Mouse (Mus musculus) cerebellum, adult 11 months (tissue): ENCODE data around the gene Dnttip2.

Source experiments
- DNase-seq: peaks from one replicate; pipeline ENCODE4 v3.0.0; 2022

The Dnttip2 gene

DNA sequence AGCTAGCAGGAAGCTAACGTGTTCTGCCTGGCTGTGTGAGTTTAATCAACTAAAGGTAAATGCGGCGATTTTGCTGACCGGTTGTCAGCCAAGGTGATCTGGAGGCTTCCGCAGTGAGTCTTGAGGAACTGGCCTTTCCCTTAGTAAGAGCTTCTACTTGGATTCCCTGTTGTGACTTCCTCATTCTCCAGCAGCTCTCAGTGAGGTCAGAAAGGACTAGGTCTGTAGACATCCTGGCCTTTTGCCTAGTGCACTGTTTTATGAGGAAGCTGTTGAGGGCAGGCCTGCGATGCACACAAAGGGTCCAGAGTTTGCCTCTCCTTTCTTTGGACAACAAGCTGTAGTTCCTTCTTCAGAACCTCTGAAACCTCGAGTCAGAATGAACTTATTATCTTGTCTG is 16.5 kb downstream of the Dnttip2 start:
- DNase-seq, result no peak

DNA sequence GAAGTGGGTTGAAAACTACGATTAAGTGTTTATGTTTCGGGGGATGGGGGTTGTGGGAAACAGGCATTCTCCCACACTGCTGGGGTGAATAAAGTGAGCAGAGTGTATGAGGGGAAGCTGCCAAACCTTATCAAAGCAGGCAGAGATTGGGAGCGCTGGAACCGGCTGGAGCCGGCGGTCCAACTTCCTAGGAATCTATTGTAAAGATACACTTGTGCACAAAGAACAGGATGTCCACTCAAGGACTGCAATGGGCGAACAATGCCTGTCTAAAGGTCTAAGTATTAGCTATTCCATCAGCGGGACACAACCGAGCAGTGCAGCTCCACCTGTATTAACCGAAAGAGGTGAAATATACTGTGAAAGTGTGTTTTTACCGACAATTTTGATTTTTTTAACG is 17.6 kb downstream of the Dnttip2 start:
- DNase-seq, result no peak

DNA sequence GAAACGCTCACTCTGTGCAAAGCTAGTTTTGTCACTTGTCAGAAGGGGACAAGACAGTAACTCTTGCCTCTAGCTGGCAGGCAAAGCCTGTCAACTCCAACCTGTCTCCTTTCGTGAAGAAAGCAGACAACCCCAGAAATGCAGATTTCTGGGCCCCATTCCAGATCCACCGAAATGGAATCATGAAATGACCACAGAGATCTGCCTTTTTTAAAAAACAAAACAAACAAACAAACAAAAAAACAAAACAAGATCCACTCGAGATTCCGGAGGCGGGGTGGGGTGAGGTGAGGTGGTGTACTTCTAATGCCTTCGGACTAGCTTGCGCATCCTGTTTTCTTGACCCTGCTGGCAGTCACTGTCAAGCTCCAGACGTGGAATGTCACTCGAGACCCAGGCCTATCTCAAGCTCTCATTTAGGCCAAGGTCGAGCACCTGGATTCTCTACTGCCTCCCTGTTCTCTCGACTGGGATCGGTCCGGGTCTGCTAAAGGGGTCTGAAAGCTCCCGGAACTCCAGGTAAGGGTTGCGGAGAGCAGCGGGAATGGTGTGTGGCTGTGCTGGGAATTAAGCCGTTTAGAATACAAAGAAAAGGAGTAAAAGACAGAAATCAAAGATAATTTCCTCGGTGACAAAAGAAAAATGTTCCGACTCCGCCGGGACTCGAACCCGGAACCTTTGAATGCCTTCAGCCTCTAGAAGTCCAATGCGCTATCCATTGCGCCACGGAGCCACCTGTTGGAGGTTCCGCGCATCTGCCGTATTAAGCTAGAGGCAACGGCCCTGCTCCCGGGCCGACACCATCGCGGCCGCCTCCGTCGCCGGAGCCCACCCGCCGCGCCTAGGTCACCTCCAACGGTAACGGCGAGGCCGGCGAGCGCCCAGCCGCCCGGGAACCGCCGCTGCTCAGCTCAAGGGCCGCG is 18.4 kb downstream of the Dnttip2 start:
- DNase-seq, result peak; percentile 92

DNA sequence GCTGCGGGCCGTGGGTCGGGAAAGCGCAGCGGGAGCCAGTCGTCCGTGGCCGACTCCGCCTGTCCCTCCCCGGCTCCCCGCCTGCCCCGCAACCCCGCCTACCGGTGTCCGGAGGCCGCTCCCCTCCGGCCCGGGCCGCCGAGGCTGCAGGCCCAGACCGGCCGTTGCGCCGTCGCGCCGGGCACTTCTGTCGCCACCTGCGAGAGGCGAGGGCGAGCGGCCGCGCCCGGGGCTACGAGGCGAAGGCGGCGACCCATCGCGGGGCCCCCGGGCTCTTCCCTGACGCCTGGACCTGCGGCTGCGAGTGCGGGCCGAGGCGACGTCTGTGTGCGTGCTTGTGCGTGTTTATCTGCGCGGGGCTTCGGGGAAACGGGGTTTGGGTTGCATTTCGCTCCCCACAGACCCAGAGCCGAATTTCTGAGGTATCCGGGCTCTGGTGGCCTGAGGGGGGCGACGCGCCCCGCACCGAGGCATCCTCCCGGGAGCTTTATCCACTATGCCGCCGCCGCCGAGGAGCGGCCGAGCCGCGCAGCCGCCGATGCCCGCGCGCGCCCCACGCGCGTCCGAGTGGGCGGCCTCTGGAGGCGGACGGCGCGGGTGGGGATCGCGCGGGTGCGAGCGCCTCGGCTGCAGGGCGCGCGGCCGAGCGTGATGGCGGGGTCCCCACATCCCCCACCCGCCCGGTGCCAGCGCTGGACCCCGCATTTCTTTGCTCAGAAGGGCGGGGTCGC is 19.2 kb downstream of the Dnttip2 start:
- no peak for DNase-seq

DNA sequence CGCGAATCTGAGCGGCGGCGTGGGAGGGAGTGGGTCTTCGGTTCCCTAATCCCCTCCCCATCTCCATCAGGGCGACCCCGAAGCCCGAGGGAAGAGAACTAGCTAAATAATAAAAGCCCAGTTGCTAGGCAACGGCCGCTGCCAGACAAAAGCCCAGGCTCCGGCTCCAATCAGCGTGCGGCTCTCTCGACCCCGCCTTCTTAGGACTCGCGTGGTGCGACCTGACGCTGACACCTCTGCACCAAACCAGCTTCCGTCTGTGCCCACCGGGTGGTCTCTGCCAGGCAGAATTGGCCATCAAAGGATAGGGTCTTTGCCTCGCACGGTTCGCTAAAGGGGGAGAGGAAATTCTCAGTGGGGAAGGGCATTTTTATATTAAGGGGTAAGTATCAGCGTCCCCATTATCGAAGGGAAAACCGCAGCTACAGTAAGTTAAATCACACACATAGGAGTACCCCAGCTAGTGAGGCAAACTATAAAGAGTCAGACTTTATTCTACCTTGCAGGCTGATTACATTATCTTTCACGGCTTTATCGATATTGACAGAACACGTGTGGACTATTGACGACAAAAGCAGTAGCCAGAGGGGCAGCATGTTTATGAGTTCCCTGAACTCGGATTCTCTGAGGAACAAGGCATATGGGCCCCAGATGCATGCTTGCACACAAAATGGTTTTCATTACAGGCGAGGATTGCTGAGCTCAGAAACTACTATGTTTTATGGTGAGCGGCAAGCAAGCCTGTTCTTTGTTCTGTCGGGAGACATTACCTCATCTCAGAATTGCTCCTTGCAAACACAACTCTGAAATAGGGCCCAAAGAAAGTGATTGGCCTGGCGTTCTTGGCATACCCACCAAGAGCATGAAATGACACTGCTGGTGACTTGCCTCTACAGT is 20.0 kb downstream of the Dnttip2 start, which contains the start of gene Bcar3:
Bcar3 (plus strand) TSS at position 183 of the 897 bp plus-strand sequence.
- DNase-seq, result peak; percentile 90

DNA sequence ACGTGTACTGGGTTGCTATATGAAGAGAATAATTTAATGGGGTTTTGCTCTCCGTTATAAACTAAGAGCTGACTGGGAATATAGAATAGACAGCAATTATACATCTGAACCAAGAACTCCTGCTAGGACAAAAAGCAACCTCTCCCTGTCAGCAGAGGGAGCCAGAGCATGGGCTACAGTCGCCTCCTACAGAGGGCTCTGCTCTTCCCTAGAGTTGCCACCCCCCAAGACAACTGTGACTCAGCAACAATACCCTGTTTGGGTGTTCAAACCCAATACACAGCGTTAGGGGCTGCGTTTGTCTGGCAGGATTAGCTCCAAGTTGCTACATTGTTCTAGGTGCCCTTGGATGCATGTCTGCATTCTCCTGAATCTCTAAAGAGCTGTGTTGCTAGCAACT is 21.3 kb downstream of the Dnttip2 start:
- DNase-seq, result peak; percentile 25

DNA sequence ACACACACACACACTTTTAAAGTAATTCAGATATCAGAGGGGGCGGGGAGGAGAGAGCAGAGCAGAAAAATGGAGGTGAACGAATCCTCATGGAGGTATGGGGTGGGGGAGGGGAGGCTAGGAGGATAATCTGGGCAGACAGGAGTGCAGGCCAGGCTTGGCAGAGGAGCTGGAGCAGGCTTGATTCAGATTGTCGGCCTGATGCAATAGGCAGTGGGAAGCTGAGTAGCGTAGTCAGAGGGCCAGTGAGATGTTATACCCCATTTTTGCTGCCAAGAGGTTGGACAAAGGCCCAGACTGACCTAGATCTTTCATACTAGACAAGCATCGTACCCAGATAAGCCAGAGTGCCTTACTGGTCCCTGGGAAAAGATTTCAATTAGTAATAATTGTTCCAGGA is 22.8 kb downstream of the Dnttip2 start:
- DNase-seq, result no peak

DNA sequence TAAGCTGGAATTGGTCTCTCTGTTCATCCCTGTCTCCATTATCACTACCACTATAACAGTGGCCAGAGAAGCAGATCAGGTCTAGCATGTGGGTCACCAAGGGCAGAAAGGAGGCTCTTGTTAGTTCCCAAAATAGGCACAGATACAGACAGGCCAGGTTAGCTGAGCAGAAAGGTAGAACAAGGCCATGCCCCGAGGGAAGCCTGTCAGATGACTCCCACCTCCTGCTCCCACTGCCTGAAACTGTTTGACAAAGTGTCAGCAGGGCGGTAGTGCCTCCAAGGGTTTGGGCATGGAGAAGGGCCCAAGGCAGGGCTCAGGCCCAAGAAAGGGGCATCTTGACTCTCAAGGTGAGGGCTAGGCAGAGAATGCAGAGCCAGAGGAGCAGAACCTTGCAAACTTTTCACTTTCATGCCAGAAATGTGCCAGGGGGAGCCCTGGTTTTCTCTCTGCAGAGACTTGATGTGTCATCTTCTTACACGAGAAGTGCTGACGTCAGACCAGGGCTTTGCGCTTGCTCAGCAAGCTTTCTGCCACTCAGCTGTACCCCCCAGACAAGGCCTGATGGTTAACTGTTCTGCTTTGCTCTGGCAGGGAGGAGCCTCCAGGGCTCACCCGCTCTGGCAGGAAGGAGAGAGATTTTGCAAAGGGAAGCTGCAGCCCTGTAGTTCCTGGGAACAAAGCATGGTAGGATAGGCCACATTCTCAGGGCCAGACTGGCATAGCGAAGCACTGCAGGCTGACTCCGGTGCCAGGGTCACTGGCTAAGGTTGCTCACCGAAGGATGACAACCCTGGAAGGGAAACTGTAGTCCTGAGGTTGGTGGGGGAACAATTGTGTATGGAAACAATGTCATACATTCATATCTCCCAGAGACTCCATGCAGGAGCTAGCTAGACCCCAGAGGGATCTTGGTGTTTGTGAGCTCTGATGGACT is 27.1 kb downstream of the Dnttip2 start:
- no peak for DNase-seq

DNA sequence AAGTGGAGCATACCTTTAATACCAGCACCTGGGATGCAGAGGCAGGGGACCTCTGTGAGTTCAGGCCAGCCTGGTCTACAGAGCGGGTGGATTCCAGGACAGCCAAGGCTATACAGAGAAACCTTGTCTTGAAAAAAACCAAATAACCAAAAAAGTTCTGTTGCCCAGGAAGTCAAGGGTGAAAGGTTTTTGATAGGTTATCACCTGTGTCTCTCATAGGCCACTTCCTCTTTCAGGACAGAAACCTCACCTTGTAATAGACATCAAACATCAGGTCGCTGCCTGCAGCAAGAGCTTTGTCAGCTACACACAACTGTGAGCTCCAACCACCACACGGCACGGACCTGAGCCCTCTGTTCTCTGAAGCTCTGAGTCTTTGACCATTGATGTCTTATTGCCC is 30.4 kb downstream of the Dnttip2 start:
- no peak for DNase-seq

DNA sequence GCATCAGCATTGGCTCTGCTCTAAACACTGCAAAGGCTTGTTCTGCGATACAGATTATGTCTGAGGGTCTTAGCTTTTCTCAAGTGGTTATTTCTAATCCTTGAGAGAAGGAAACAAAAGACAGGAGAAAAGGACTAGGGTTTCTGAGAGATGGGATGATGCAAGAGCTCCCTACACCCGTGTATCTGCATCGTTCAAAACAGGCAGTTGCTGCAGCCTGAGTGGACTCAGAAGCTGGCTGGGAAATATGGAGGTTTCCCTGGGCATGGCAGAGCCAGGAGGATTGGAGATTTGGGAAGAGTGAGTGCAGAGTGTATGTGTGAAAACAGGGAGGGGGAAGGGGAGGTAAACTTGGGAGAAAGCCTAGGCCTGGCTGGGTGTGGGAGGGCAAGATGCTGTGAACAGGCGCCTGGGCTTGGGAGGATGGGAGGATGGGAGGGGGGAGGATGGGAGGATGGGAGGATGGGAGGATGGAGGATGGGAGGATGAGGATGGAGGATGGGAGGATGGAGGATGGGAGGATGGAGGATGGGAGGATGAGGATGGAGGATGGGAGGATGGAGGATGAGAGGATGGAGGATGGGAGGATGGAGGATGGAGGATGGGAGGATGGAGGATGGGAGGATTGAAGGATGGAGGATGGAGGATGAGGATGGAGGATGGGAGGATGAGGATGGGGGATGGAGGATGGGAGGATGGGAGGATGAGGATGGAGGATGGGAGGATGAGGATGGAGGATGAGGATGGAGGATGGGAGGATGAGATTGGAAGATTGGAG is 33.9 kb downstream of the Dnttip2 start:
- no peak for DNase-seq

DNA sequence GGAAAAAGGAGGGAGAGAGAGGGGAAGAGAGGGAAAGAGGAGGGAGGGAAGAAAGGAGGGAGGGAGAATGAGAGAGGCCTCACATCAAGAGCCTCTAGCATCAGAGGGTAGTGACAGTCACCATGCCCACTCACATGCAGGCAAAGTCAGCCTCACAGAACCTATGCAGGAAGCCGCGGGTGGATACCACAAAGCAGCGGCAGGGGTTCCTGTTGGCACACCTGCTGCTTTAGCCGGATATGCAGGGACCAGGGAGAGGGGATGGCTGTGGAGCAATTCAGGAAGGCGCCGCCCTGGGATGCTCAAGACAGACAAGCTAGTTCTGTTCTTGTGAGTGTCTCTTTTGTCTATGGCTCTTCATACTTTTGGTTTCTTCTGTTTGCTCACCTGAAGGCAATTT is 34.8 kb downstream of the Dnttip2 start:
- no peak for DNase-seq

DNA sequence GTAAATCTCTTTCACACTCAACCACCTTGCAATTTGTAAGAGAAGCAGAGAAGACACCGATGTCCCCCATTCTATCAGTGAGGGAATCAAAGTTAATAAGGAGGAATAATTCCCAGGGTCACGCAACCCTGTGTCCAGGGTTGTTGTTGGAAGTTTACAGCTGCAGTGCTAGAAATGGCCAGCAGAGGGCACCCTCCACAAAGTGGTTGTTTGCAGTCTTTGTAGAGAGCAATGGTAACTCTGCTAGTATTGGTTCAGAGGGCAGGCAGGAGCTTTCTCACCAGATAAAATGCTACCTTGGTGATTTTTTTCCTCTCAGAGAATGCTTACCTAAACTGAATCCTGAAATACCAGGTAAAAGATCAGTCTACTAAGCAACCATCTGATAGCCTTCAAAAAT is 37.9 kb downstream of the Dnttip2 start:
- DNase-seq, result peak; percentile 76

DNA sequence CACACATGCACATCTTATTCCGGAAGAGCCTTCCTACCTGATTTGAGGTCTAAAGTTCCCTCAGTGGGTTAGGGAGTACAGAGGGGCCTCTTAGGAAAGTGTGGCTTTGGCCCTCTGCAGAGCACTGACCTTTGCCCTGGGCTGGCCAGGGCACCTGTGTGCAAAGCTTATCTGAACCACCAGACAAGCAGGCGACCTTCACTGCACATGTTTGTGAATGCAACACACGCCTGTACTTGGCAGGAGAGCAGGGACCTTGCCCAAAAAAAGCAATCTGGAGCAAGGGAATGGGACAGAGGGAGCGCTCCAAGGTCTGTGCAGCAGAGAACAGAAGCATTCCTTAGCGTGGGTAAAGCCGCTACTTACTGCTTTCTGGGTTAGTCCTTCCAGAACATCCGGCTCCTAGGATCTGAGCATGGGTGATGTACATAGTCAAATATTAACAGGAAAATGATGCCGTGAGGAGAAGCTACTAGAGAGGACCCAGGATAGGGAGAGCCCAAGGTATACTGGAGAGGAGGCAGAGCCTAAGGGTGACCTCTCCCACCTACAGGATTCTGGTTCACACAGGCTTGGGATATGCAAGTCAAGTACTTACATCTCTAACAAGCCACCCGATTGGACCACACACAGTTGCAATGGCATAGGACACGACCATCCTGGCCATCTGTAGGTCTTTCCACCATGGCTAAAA is 38.9 kb downstream of the Dnttip2 start:
- no peak for DNase-seq

DNA sequence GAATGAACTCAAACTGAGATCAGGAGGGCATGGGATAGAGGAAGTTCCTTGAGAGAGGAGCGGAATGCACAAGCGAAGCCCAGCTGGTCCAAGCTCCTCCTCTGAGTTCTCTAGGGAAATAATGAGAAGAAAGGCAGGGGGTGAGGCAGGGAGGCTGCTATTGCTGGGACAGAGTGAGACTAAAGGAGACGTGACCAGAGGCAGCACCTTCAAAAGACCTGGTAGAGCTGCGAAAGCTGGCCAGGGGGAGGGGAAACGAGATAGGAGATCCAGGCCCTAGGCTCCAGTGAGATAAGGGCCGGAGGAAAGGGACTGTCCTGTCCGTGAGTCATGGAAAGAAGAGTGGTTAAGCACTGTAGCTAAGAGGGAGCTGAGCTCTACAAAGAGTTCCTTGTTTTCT is 39.7 kb downstream of the Dnttip2 start:
- DNase-seq, result no peak

DNA sequence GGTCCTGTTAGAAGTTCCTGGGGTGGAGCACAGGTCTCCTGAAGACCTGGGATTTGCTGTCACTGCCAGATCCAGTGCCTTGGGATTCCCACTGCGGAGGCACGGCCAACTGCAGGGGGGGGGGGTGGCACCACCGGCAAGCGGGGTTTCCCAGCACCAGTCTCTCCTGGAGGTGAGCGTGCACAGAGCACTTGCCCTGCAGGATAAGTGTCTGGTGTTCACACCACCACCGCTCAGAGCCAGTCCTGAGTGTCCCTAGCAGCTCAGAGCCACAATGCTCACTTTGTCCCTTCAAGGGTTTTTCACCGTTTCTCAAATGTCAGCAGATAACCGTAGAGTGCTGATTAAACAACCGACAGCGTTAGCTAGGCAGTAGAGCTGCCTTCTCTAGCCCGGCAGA is 42.4 kb downstream of the Dnttip2 start:
- no peak for DNase-seq

DNA sequence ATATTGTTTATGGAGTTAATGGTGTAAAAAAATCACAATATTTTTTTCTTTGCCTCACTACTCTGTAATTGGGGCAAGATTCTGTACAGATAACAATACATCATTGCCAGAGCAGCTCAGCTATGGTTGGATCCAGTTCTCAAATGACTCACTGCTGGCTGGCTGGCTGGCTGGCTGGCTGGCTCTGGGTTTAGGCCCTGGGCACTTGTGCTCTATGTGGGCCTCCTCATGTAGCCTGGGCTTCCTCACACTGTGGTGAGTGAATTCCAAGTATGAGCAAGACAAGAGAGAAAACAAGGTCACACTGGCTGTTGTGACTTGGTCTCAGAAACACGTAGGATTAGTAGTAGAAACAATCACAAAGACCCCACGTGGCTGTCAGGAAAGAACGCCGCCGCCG is 43.2 kb downstream of the Dnttip2 start:
- DNase-seq, result no peak

DNA sequence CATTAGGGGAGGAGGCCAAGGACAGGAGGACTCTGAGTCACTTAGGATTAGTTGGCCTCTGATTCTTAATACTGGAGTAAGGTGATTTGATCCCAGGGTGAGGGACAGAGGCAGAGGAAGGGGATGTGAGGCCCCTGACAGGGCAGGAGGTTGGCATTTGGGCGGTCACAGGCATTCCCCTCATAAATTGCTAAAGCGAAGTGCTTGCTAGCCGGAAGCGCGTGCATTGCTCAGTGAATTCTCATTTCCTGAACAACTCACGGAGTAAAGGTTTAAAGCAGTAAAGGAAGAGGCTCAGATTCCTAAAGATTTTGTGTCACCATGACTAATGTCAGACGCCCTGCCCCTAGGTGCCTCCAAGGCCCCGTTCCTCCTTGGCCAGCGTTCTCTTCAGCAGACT is 48.0 kb downstream of the Dnttip2 start:
- no peak for DNase-seq

DNA sequence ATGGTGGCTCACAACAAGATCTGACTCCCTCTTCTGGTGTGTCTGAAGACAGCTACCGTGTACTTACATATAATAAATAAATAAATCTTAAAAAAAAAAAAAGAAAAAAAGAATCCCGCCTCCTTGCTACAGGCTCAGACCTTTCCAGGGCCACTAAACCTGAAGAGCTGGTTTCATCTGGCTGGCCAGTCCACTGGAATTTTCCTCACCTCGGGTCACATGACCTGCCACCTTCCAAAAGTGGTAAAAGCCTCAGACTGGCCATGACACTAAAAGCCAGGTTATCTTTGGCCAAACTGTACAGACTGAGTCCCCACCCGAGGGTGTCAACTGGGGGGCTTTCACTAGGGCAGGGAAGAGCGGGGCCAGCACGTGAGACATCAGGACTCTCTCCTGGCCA is 49.7 kb downstream of the Dnttip2 start:
- no peak for DNase-seq

DNA sequence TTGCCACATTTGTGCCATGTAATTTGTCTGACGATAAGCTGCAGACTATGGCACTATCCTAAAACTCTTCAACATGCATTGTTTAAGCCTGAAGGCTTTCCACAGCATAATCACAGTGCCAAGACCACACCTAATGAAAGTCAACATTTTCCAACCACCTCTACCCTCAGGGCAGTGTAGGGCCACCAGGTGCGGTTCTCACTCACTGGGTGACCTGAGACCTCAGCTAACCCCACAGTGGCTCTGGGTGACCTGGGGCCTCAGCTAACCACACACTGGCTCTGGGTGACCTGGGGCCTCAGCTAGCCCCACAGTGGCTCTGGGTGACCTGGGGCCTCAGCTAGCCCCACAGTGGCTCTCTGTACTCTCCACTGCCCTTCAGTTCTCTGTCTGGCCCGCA is 50.3 kb downstream of the Dnttip2 start:
- DNase-seq, result no peak

DNA sequence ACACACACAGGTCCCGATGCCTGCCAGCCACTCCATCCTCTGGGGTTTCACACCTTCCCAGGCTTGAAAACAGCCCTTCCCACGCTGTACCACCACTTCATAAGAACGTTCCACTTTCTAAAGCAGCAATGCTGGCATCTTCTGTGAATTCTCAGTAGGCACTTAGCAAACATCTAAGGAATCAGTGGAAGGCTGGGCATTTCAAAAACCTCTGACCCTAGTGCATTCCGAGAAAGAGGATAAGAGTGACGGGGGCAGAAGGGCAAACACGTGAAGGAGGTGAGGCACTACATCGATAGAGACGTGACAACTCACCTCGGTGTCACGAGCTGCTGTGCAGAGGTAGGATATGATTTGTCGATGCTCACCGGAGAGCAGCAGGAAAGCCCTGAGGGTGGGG is 56.3 kb downstream of the Dnttip2 start:
- DNase-seq, result no peak

DNA sequence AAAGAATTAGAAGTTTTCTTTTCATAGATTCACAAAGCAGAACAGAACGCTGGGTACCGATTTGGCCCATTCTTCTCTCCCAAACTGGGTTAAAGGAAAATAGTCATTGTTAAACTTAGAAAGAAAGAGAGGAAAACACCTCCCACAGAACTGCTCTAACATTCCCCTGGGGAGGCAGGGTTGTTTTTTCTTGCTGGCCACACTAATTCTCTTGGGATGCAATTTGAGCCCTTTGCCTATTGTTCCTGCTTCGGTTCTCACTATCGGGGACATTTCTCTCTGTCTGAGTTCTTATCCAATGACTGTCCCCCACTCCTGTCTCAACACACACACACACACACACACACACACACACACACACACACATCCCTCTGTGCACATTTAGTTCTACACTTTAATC is 59.3 kb downstream of the Dnttip2 start:
- DNase-seq, result no peak
